Mouse (Mus musculus): Measurements from ENCODE around the gene Dcaf17. TPM values are rescaled to one million over a fixed set of nuclear protein-coding genes. Genes with fewer than 3 reads are reported as not detected.
A peak's percentile ranks its signal among the peaks of the same experiment; 100 is the strongest.

Dcaf17 gene
- polyA plus RNA-seq, 1 experiment: 6.8 TPM

- WGBS: 45% methylated on average over 11 of the region's 11 CpGs
- Histone ChIP-seq H3K27ac (ENCODE audit: control insufficient read depth, insufficient read depth, low read depth, low read length, poor library complexity) (no peak overlapping the region), H3K4me3 (replicated peaks; ENCODE audit: control insufficient read depth, low read depth, low read length) (no peak overlapping the region), H3K4me1 (ENCODE audit: control insufficient read depth, insufficient read depth, low read length) (peaks cover 2% of the 10 kb centered on the region)
- TF ChIP-seq POLR2A (IDR thresholded peaks at IDR 0.05; ENCODE audit: borderline replicate concordance, control insufficient read depth, low read depth, low read length): no peak
- peak; percentile 66 for TF ChIP-seq CTCF (IDR thresholded peaks at IDR 0.05; ENCODE audit: control insufficient read depth, insufficient read depth, low read length)
Measured at GRCm38 (mm10) chr2:71039522-71040121, 15.5 kb upstream of the Dcaf17 start.

- Histone ChIP-seq H3K4me3 (replicated peaks; ENCODE audit: control insufficient read depth, low read depth, low read length) (no peak overlapping the region), H3K4me1 (ENCODE audit: control insufficient read depth, insufficient read depth, low read length) (no peaks in the 10 kb centered on the region; the same call in 1 of the 2 replicates), H3K27ac (ENCODE audit: control insufficient read depth, insufficient read depth, low read depth, low read length, poor library complexity) (no peak overlapping the region)
- TF ChIP-seq CTCF (IDR thresholded peaks at IDR 0.05; ENCODE audit: control insufficient read depth, insufficient read depth, low read length) (no peak), POLR2A (IDR thresholded peaks at IDR 0.05; ENCODE audit: borderline replicate concordance, control insufficient read depth, low read depth, low read length) (no peak)
- 82% methylated on average over 6 of the region's 6 CpGs for WGBS
Measured at GRCm38 (mm10) chr2:71046151-71046550, 9.0 kb upstream of the Dcaf17 start.

- no peak overlapping the region for H3K4me3 ChIP-seq (replicated peaks; ENCODE audit: control insufficient read depth, low read depth, low read length)
- TF ChIP-seq CTCF (IDR thresholded peaks at IDR 0.05; ENCODE audit: control insufficient read depth, insufficient read depth, low read length): no peak
- TF ChIP-seq POLR2A (IDR thresholded peaks at IDR 0.05; ENCODE audit: borderline replicate concordance, control insufficient read depth, low read depth, low read length): no peak
- H3K4me1 ChIP-seq (ENCODE audit: control insufficient read depth, insufficient read depth, low read length): no peaks in the 10 kb centered on the region; the same call in 1 of the 2 replicates
- no peak overlapping the region for H3K27ac ChIP-seq (ENCODE audit: control insufficient read depth, insufficient read depth, low read depth, low read length, poor library complexity)
- WGBS: 29% methylated on average over 6 of the region's 6 CpGs
Measured at GRCm38 (mm10) chr2:71046751-71047320, 8.3 kb upstream of the Dcaf17 start.

GRCm38 (mm10) chr2:71048896-71049295, 6.2 kb upstream of the Dcaf17 start:
- 51% methylated on average over 12 of the region's 12 CpGs for WGBS
- Histone ChIP-seq H3K4me1 (ENCODE audit: control insufficient read depth, insufficient read depth, low read length) (no peaks in the 10 kb centered on the region; the same call in 1 of the 2 replicates), H3K27ac (ENCODE audit: control insufficient read depth, insufficient read depth, low read depth, low read length, poor library complexity) (no peak overlapping the region), H3K4me3 (replicated peaks; ENCODE audit: control insufficient read depth, low read depth, low read length) (no peak overlapping the region)
- TF ChIP-seq CTCF (IDR thresholded peaks at IDR 0.05; ENCODE audit: control insufficient read depth, insufficient read depth, low read length) (no peak), POLR2A (IDR thresholded peaks at IDR 0.05; ENCODE audit: borderline replicate concordance, control insufficient read depth, low read depth, low read length) (no peak)

GRCm38 (mm10) chr2:71050511-71050910, 4.6 kb upstream of the Dcaf17 start:
- H3K4me1 ChIP-seq (ENCODE audit: control insufficient read depth, insufficient read depth, low read length): no peaks in the 10 kb centered on the region; the same call in 1 of the 2 replicates
- 91% methylated on average over 7 of the region's 7 CpGs for whole genome bisulfite sequencing
- TF ChIP-seq CTCF (IDR thresholded peaks at IDR 0.05; ENCODE audit: control insufficient read depth, insufficient read depth, low read length): no peak
- no peak for TF ChIP-seq POLR2A (IDR thresholded peaks at IDR 0.05; ENCODE audit: borderline replicate concordance, control insufficient read depth, low read depth, low read length)
- no peak overlapping the region for H3K27ac ChIP-seq (ENCODE audit: control insufficient read depth, insufficient read depth, low read depth, low read length, poor library complexity)
- H3K4me3 ChIP-seq (replicated peaks; ENCODE audit: control insufficient read depth, low read depth, low read length): no peak overlapping the region

GRCm38 (mm10) chr2:71054716-71055115, 412 bp upstream of the Dcaf17 start:
- no peak for TF ChIP-seq CTCF (IDR thresholded peaks at IDR 0.05; ENCODE audit: control insufficient read depth, insufficient read depth, low read length)
- TF ChIP-seq POLR2A (IDR thresholded peaks at IDR 0.05; ENCODE audit: borderline replicate concordance, control insufficient read depth, low read depth, low read length): no peak
- H3K27ac ChIP-seq (ENCODE audit: control insufficient read depth, insufficient read depth, low read depth, low read length, poor library complexity): no peak overlapping the region
- no peak overlapping the region for H3K4me3 ChIP-seq (replicated peaks; ENCODE audit: control insufficient read depth, low read depth, low read length)
- no peaks in the 10 kb centered on the region for H3K4me1 ChIP-seq (ENCODE audit: control insufficient read depth, insufficient read depth, low read length)
- whole genome bisulfite sequencing: 20% methylated on average over 9 of the region's 9 CpGs

GRCm38 (mm10) chr2:71056115-71056835, 1.1 kb downstream of the Dcaf17 start:
- Histone ChIP-seq H3K4me3 (replicated peaks; ENCODE audit: control insufficient read depth, low read depth, low read length) (peak overlapping the region; percentile 64), H3K4me1 (ENCODE audit: control insufficient read depth, insufficient read depth, low read length) (no peaks in the 10 kb centered on the region), H3K27ac (ENCODE audit: control insufficient read depth, insufficient read depth, low read depth, low read length, poor library complexity) (peak overlapping the region; percentile 89)
- TF ChIP-seq CTCF (IDR thresholded peaks at IDR 0.05; ENCODE audit: control insufficient read depth, insufficient read depth, low read length) (no peak), POLR2A (IDR thresholded peaks at IDR 0.05; ENCODE audit: borderline replicate concordance, control insufficient read depth, low read depth, low read length) (no peak)
- WGBS: 10% methylated on average over 21 of the region's 21 CpGs

GRCm38 (mm10) chr2:71071601-71072000, 16.5 kb downstream of the Dcaf17 start:
- WGBS: 86% methylated on average over 4 of the region's 4 CpGs
- Histone ChIP-seq H3K27ac (ENCODE audit: control insufficient read depth, insufficient read depth, low read depth, low read length, poor library complexity) (no peak overlapping the region), H3K4me3 (replicated peaks; ENCODE audit: control insufficient read depth, low read depth, low read length) (no peak overlapping the region), H3K4me1 (ENCODE audit: control insufficient read depth, insufficient read depth, low read length) (no peaks in the 10 kb centered on the region; the same call in 1 of the 2 replicates)
- TF ChIP-seq CTCF (IDR thresholded peaks at IDR 0.05; ENCODE audit: control insufficient read depth, insufficient read depth, low read length) (no peak), POLR2A (IDR thresholded peaks at IDR 0.05; ENCODE audit: borderline replicate concordance, control insufficient read depth, low read depth, low read length) (no peak)

Data from bone marrow, adult 2 months (tissue).